Mouse (Mus musculus) gastrocnemius, adult 2 months (tissue): ENCODE data around the gene Gria4. TPM values are rescaled to one million over a fixed set of nuclear protein-coding genes. Genes with fewer than 3 reads are reported as not detected.
"Not testable (repeated sequence)": the region's sequence is repeated elsewhere in the genome, so short reads cannot be mapped to it uniquely, and the experiment has no call there.

Experiments used
- DNase-seq: peaks from one replicate; pipeline ENCODE4 v3.0.0; 2022
- H3K27ac ChIP-seq: fragments of 200-600 bp; 2 replicates; pipeline ENCODE4 v1.8.1; 2022; ENCODE audit warnings: mild to moderate bottlenecking
- H3K4me3 ChIP-seq: fragments of 200-600 bp; 2 replicates; pipeline ENCODE4 v1.8.1; 2022; ENCODE audit warnings: mild to moderate bottlenecking, moderate library complexity
- CTCF ChIP-seq: fragments of 200-600 bp; IDR thresholded peaks from 2 replicates; pipeline ENCODE4 v1.8.1; 2022; ENCODE audit warnings: antibody characterized with exemption, mild to moderate bottlenecking, moderate library complexity
- intact Hi-C: fragments of 180-260 bp; cut with DNase I; formaldehyde crosslinking; loops from one replicate; pipeline ENCODE4 v1.15.1; 2025
- long read RNA-seq, 2 experiments: library from polyadenylated mRNA; stranded (forward); transcript quantifications; one replicate each; pipeline ENCODE4 v2.0.0; 2021
- total RNA-seq, 2 experiments: library from RNA; stranded (reverse); gene quantifications; 2 replicates each; pipeline ENCODE4 v1.2.3; 2021

Gene Gria4
- under 1 TPM; 0.08 to 0.20 TPM for total RNA-seq
- long read RNA-seq, experiment 1 = 0 reads
- long read RNA-seq, experiment 2 = 0 reads

GRCm38 (mm10) chr9:4795544-4796288, at the start of gene Gria4:
TSS of gene Gria4 (minus strand) at chr9:4796234.
- intact Hi-C loops = no loop called here
- H3K4me3 ChIP-seq = peak within 1 kb of the TSS; percentile 53
- no peak for DNase-seq

GRCm38 (mm10) chr9:4810941-4811340, 14.9 kb upstream of the Gria4 start:
- H3K4me3 ChIP-seq, DNase-seq, intact Hi-C loops, H3K27ac ChIP-seq: not testable (repeated sequence)

More at GRCm38 (mm10) chr9:4795544-4796288, at the start of gene Gria4:
- no peak within 1 kb of the TSS for H3K27ac ChIP-seq
- no peak for TF ChIP-seq CTCF

- DNase-seq = no peak
- no peak for TF ChIP-seq CTCF
- Histone ChIP-seq H3K4me3 (no peak overlapping the region), H3K27ac (no peak overlapping the region)
- intact Hi-C loops = no loop called here
Measured at GRCm38 (mm10) chr9:4803151-4803755, 7.2 kb upstream of the Gria4 start.

- Histone ChIP-seq H3K4me3 (no peak overlapping the region), H3K27ac (no peak overlapping the region)
- intact Hi-C loops = no loop called here
- no peak for TF ChIP-seq CTCF
- DNase-seq = no peak
Measured at GRCm38 (mm10) chr9:4797396-4797795, 1.4 kb upstream of the Gria4 start.

GRCm38 (mm10) chr9:4796289-4796645, 233 bp upstream of the Gria4 start:
- DNase-seq = no peak
- intact Hi-C loops = no loop called here
- Histone ChIP-seq H3K27ac (no peak overlapping the region), H3K4me3 (peak overlapping the region; percentile 53)
- TF ChIP-seq CTCF = no peak

GRCm38 (mm10) chr9:4795075-4795474, 959 bp downstream of the Gria4 start:
- DNase-seq = no peak
- intact Hi-C loops = no loop called here
- Histone ChIP-seq H3K27ac (no peak overlapping the region), H3K4me3 (no peak overlapping the region)
- no peak for TF ChIP-seq CTCF

GRCm38 (mm10) chr9:4794411-4794810, 1.6 kb downstream of the Gria4 start:
- Histone ChIP-seq H3K27ac (no peak overlapping the region), H3K4me3 (no peak overlapping the region)
- no peak for DNase-seq
- intact Hi-C loops = no loop called here
- no peak for TF ChIP-seq CTCF

GRCm38 (mm10) chr9:4749407-4749806, 46.6 kb downstream of the Gria4 start:
- DNase-seq, H3K4me3 ChIP-seq, H3K27ac ChIP-seq, intact Hi-C loops: not testable (repeated sequence)

GRCm38 (mm10) chr9:4714086-4714485, 81.9 kb downstream of the Gria4 start:
- DNase-seq = no peak
- no peak for TF ChIP-seq CTCF
- H3K27ac ChIP-seq = no peak overlapping the region
- no peak overlapping the region for H3K4me3 ChIP-seq
- intact Hi-C loops = no loop called here

- H3K4me3 ChIP-seq = no peak overlapping the region
- DNase-seq = no peak
- intact Hi-C loops = no loop called here
- no peak overlapping the region for H3K27ac ChIP-seq
- TF ChIP-seq CTCF = no peak
Measured at GRCm38 (mm10) chr9:4712367-4712766, 83.7 kb downstream of the Gria4 start.

GRCm38 (mm10) chr9:4687149-4687548, 108.9 kb downstream of the Gria4 start:
- intact Hi-C loops = no loop called here
- no peak for TF ChIP-seq CTCF
- no peak for DNase-seq
- Histone ChIP-seq H3K4me3 (no peak overlapping the region), H3K27ac (no peak overlapping the region)

- no peak for TF ChIP-seq CTCF
- DNase-seq = no peak
- intact Hi-C loops = no loop called here
- H3K27ac ChIP-seq = no peak overlapping the region
- no peak overlapping the region for H3K4me3 ChIP-seq
Measured at GRCm38 (mm10) chr9:4680244-4680643, 115.8 kb downstream of the Gria4 start.

- TF ChIP-seq CTCF = no peak
- no peak for DNase-seq
- no peak overlapping the region for H3K4me3 ChIP-seq
- intact Hi-C loops = no loop called here
- H3K27ac ChIP-seq = no peak overlapping the region
Measured at GRCm38 (mm10) chr9:4679099-4679498, 116.9 kb downstream of the Gria4 start.

GRCm38 (mm10) chr9:4665691-4666090, 130.3 kb downstream of the Gria4 start:
- no peak for DNase-seq
- intact Hi-C loops = no loop called here
- TF ChIP-seq CTCF = no peak
- no peak overlapping the region for H3K4me3 ChIP-seq
- H3K27ac ChIP-seq = no peak overlapping the region
